ENCODE assay signal across 7 mouse cellular contexts in the genomic region with DNA sequence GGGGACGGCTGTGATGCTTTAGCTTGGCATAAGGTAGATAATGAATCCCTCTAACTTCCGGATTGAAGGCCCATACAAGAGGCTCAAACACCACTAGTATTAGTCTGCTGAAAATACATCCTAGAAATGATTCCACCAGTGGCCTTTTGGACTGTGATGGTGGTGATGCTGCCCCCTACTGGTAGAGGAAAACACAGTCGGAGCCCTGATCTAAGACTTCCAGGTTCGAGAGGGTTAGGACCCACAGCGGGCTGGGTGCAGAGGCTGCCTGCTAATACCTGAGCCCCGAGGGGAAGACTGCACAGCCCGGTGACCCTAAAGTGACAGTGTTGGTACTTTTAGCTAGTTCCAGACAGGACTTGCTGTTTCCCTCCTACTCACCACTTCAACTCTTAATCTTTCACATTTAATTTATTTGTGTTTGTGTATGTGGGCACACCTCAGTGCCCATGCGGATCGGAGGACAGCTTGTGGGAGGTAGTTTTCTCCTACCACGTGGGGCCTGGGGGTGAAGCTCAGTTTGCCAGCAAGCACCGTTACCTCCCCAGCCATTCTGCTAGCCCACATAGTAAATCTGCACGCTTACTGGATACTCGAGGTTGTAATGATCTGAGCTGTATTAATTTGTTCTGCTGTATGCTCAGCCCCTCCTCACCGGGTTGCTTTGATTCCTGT. TPM values are rescaled to one million over a fixed set of nuclear protein-coding genes. Genes with fewer than 3 reads are reported as not detected.
DNase-seq lines count a peak whose midpoint lies in the region; ATAC-seq and TF ChIP-seq lines count a peak whose summit lies in the region.

No protein-coding gene starts in this region.

- H3K4me1 ChIP-seq in hindbrain, embryonic 15.5 days (replicated peaks), result no peaks in the 10 kb centered on the region
- H3K4me1 ChIP-seq in small intestine, adult 2 months (ENCODE audit: control insufficient read depth, insufficient read depth, insufficient read length, low read length), result no peaks in the 10 kb centered on the region; the same call in 1 of the 2 replicates

- no peak overlapping the region for H3K9ac ChIP-seq in hindbrain, embryonic 15.5 days

- peak; percentile 72 for ATAC-seq in Patski
- peak; percentile 66; the same call in 1 of the 2 replicates for ATAC-seq in hindbrain, embryonic 15.5 days (ENCODE audit: low FRiP score, low read depth)
- peak; percentile 97 for ATAC-seq in megakaryocyte progenitor cell, adult 5-6 weeks (replicated peaks; ENCODE audit: poor library complexity)

- no peaks in the 10 kb centered on the region for H3K27me3 ChIP-seq in Patski
- H3K27me3 ChIP-seq in hindbrain, embryonic 15.5 days, result no peaks in the 10 kb centered on the region
- H3K27me3 ChIP-seq in small intestine, adult 2 months (ENCODE audit: control insufficient read depth, insufficient read depth, low read length), result no peaks in the 10 kb centered on the region

- H3K27ac ChIP-seq in hindbrain, embryonic 15.5 days (replicated peaks), result no peak overlapping the region
- no peak overlapping the region for H3K27ac ChIP-seq in small intestine, adult 2 months (ENCODE audit: insufficient read depth, low read depth, low read length)

- POLR2A ChIA-PET in Patski (lab: Charles Lee), result interaction anchor here (1.7 kb wide), 1 partner anchor 10 kb away, joined by 8 read pairs; no protein-coding TSS in a partner anchor

- no peak overlapping the region for H3K4me2 ChIP-seq in hindbrain, embryonic 15.5 days

- CTCF ChIA-PET in Patski (lab: Charles Lee), result interaction anchor here (0.6 to 1.7 kb wide), 15 partner anchors 8 to 95 kb away, joined by 3 to 7 read pairs (median 4); no protein-coding TSS in a partner anchor

- TF ChIP-seq POLR2A in small intestine, adult 2 months (IDR thresholded peaks at IDR 0.05; ENCODE audit: low read depth, low read length), result no peak

- 44% methylated on average over 14 of the region's 14 CpGs for WGBS in hindbrain, embryonic 15.5 days
- 29% methylated on average over 14 of the region's 14 CpGs for WGBS in small intestine, adult 2 months

- DNase-seq in Patski (ENCODE audit: low read depth, low spot score), result peak; percentile 28
- DNase-seq in cerebellum, adult 11-12 months, result peak; percentile 35
- DNase-seq in forelimb bud, embryonic 11.5 days (ENCODE audit: low read depth, low spot score), result peak; percentile 82
- peak; percentile 40 to 65 for DNase-seq in left cerebral cortex, adult 18-20 months (ENCODE audit: low spot score in 2 of 2)

- H3K36me3 ChIP-seq in hindbrain, embryonic 15.5 days, result 0 out of 2 replicates have a peak, but pooled peaks cover 4% of the 10 kb centered on the region
- no peaks in the 10 kb centered on the region for H3K36me3 ChIP-seq in small intestine, adult 2 months (ENCODE audit: control insufficient read depth, insufficient read depth, low read length)

- no peak overlapping the region for H3K4me3 ChIP-seq in hindbrain, embryonic 15.5 days
- H3K4me3 ChIP-seq in small intestine, adult 2 months (ENCODE audit: low read depth, low read length), result no peak overlapping the region

- peak; percentile 88 for TF ChIP-seq CTCF in Patski (IDR thresholded peaks at IDR 0.05)
- peak; percentile 73; the same call in 1 of the 2 replicates for TF ChIP-seq CTCF in small intestine, adult 2 months (IDR thresholded peaks at IDR 0.05; ENCODE audit: extremely low read depth, insufficient read length, insufficient replicate concordance, low read depth, low read length)

- H3K9me3 ChIP-seq in hindbrain, embryonic 15.5 days, result no peaks in the 10 kb centered on the region

- in situ Hi-C loops in Patski (cut with MboI; ENCODE audit: low pct_unique_long_range_greater_than_20kb), result loop anchor here (5.0 kb wide), 1 partner anchor 40 kb away; no protein-coding TSS in a partner anchor

RNA-seq across cellular contexts. Expression of a gene that starts 33.4 kb away (rescaled TPM):
- polyA plus RNA-seq in Patski (2021), result 78.7 TPM
- 81.3 and 82.8 TPM in 2 replicates for polyA plus RNA-seq in hindbrain, embryonic 15.5 days (2015; fragmentation: Nextera tagmentation; extraction: Ambion mirVana)
- total RNA-seq in left cerebral cortex, adult 18-20 months (2021), result 10 to 100 TPM; 50.1 to 52.4 TPM
- 87.0 and 98.7 TPM in 2 replicates for total RNA-seq in megakaryocyte progenitor cell, adult 5-6 weeks (2015)
- 63.9 and 67.6 TPM in 2 replicates for total RNA-seq in megakaryocyte progenitor cell, adult 5-6 weeks (2017)
- polyA plus RNA-seq in small intestine, adult 2 months (2012; rRNA removed), result 27.3 and 40.4 TPM in 2 replicates

RNA-seq across cellular contexts. Expression of a gene that starts 46.8 kb away (rescaled TPM):
- 71.3 TPM for polyA plus RNA-seq in Patski (2021)
- polyA plus RNA-seq in hindbrain, embryonic 15.5 days (2015; fragmentation: Nextera tagmentation; extraction: Ambion mirVana), result 45.7 TPM in 2 replicates
- total RNA-seq in left cerebral cortex, adult 18-20 months (2021), result 10 to 100 TPM; 55.5 to 63.1 TPM
- 30.3 and 31.5 TPM in 2 replicates for total RNA-seq in megakaryocyte progenitor cell, adult 5-6 weeks (2015)
- 41.7 and 52.5 TPM in 2 replicates for total RNA-seq in megakaryocyte progenitor cell, adult 5-6 weeks (2017)
- polyA plus RNA-seq in small intestine, adult 2 months (2012; rRNA removed), result 4.0 and 13.2 TPM in 2 replicates

RNA-seq across cellular contexts. Expression of a gene that starts 51.6 kb away (rescaled TPM):
- 46.2 TPM for polyA plus RNA-seq in Patski (2021)
- 23.2 and 25.2 TPM in 2 replicates for polyA plus RNA-seq in hindbrain, embryonic 15.5 days (2015; fragmentation: Nextera tagmentation; extraction: Ambion mirVana)
- 10 to 100 TPM; 19.9 to 21.5 TPM for total RNA-seq in left cerebral cortex, adult 18-20 months (2021)
- total RNA-seq in megakaryocyte progenitor cell, adult 5-6 weeks (2015), result 27.6 and 32.8 TPM in 2 replicates
- 39.6 and 41.2 TPM in 2 replicates for total RNA-seq in megakaryocyte progenitor cell, adult 5-6 weeks (2017)
- polyA plus RNA-seq in small intestine, adult 2 months (2012; rRNA removed), result 32.0 and 46.2 TPM in 2 replicates

Comparison
In these comparisons a context has a peak if more than half of its experiments do, and no peak if none do; other contexts are left out.
1. DNase-seq: peak in every context shown above with its lines; median percentile 82 in forelimb bud, embryonic 11.5 days; 52 in left cerebral cortex, adult 18-20 months; 35 in cerebellum, adult 11-12 months; 28 in Patski.